In genomic region chr3:87930078-87930795, GRCm38 (mm10) we compare ENCODE assay signal across 7 mouse cellular contexts. TPM values are rescaled to one million over a fixed set of nuclear protein-coding genes. Genes with fewer than 3 reads are reported as not detected.
A peak's percentile ranks its signal among the peaks of the same experiment; 100 is the strongest.
DNase-seq lines count a peak whose midpoint lies in the region; ATAC-seq lines count a peak whose summit lies in the region.

TSS of gene Isg20l2 (plus strand) at chr3:87930314.
TSS of gene Rrnad1 (minus strand) at chr3:87930717.

- peaks cover 69% of the 10 kb centered on the region for H3K36me3 ChIP-seq in embryonic facial prominence, embryonic 10.5 days (replicated peaks)
- H3K36me3 ChIP-seq in limb, embryonic 10.5 days = peaks cover 72% of the 10 kb centered on the region
- peaks cover 58% of the 10 kb centered on the region for H3K36me3 ChIP-seq in midbrain, embryonic 13.5 days

- DNase-seq in adrenal gland, postnatal 10 days = peak; percentile 98
- DNase-seq in embryonic facial prominence, embryonic 10.5 days (ENCODE audit: low spot score) = peak; percentile 98
- DNase-seq in gonadal fat pad, adult 2 months (ENCODE audit: low read depth) = no peak
- peak; percentile 96 for DNase-seq in kidney, adult 11 months
- peak; percentile 99 for DNase-seq in limb, embryonic 10.5 days (ENCODE audit: low spot score)
- peak; percentile 83 for DNase-seq in spleen, adult 12 weeks (ENCODE audit: low spot score)

- H3K9ac ChIP-seq in midbrain, embryonic 13.5 days (replicated peaks) = peak within 1 kb of the TSS; percentile 91

- H3K27me3 ChIP-seq in embryonic facial prominence, embryonic 10.5 days (replicated peaks; ENCODE audit: low read depth, poor library complexity, severe bottlenecking) = no peaks in the 10 kb centered on the region
- no peaks in the 10 kb centered on the region for H3K27me3 ChIP-seq in limb, embryonic 10.5 days (ENCODE audit: low read depth, poor library complexity, severe bottlenecking)
- H3K27me3 ChIP-seq in midbrain, embryonic 13.5 days = no peaks in the 10 kb centered on the region

- ATAC-seq in midbrain, embryonic 13.5 days = peak; percentile 99

- H3K4me2 ChIP-seq in midbrain, embryonic 13.5 days (replicated peaks) = peak within 1 kb of the TSS; percentile 77

- WGBS in embryonic facial prominence, embryonic 10.5 days = under 1% methylated on average over 78 of the region's 78 CpGs
- under 1% methylated on average over 78 of the region's 78 CpGs for WGBS in limb, embryonic 10.5 days
- 1% methylated on average over 71 of the region's 78 CpGs for WGBS in midbrain, embryonic 13.5 days

- peak within 1 kb of the TSS; percentile 96 for H3K4me3 ChIP-seq in embryonic facial prominence, embryonic 10.5 days
- H3K4me3 ChIP-seq in limb, embryonic 10.5 days = peak within 1 kb of the TSS; percentile 75
- H3K4me3 ChIP-seq in midbrain, embryonic 13.5 days (replicated peaks) = peak within 1 kb of the TSS; percentile 94

- H3K9me3 ChIP-seq in embryonic facial prominence, embryonic 10.5 days = no peaks in the 10 kb centered on the region
- no peaks in the 10 kb centered on the region for H3K9me3 ChIP-seq in limb, embryonic 10.5 days (replicated peaks)
- no peaks in the 10 kb centered on the region for H3K9me3 ChIP-seq in midbrain, embryonic 13.5 days

- H3K27ac ChIP-seq in embryonic facial prominence, embryonic 10.5 days (replicated peaks) = peak within 1 kb of the TSS; percentile 95
- peak within 1 kb of the TSS; percentile 91 for H3K27ac ChIP-seq in limb, embryonic 10.5 days
- peak within 1 kb of the TSS; percentile 90 for H3K27ac ChIP-seq in midbrain, embryonic 13.5 days

- H3K4me1 ChIP-seq in embryonic facial prominence, embryonic 10.5 days = peaks cover 40% of the 10 kb centered on the region
- H3K4me1 ChIP-seq in limb, embryonic 10.5 days = peaks cover 27% of the 10 kb centered on the region
- H3K4me1 ChIP-seq in midbrain, embryonic 13.5 days (replicated peaks) = peaks cover 49% of the 10 kb centered on the region

RNA-seq across cellular contexts. Expression of gene Isg20l2, which starts in this region (rescaled TPM):
- total RNA-seq in adrenal gland, postnatal 10 days (2021) = 10 to 100 TPM; 22.9 to 24.3 TPM
- polyA plus RNA-seq in embryonic facial prominence, embryonic 10.5 days (2016; fragmentation: Nextera tagmentation; extraction: Ambion mirVana) = 78.0 and 81.3 TPM in 2 replicates
- polyA plus RNA-seq in gonadal fat pad, adult 2 months (2012; rRNA removed) = 11.0 and 11.4 TPM in 2 replicates
- 84.8 and 86.0 TPM in 2 replicates for polyA plus RNA-seq in limb, embryonic 10.5 days (2016; fragmentation: Nextera tagmentation; extraction: Ambion mirVana)
- polyA plus RNA-seq in midbrain, embryonic 13.5 days (2015; fragmentation: Nextera tagmentation; extraction: Ambion mirVana) = 49.2 and 51.0 TPM in 2 replicates

RNA-seq across cellular contexts. Expression of gene Rrnad1, which starts in this region (rescaled TPM):
- 10 to 100 TPM; 12.4 to 16.3 TPM for total RNA-seq in adrenal gland, postnatal 10 days (2021)
- 20.6 and 21.5 TPM in 2 replicates for polyA plus RNA-seq in embryonic facial prominence, embryonic 10.5 days (2016; fragmentation: Nextera tagmentation; extraction: Ambion mirVana)
- 19.9 and 27.5 TPM in 2 replicates for polyA plus RNA-seq in gonadal fat pad, adult 2 months (2012; rRNA removed)
- 21.1 and 21.7 TPM in 2 replicates for polyA plus RNA-seq in limb, embryonic 10.5 days (2016; fragmentation: Nextera tagmentation; extraction: Ambion mirVana)
- polyA plus RNA-seq in midbrain, embryonic 13.5 days (2015; fragmentation: Nextera tagmentation; extraction: Ambion mirVana) = 19.8 and 24.9 TPM in 2 replicates
